Mouse (Mus musculus) megakaryocyte, embryonic 14.5 days (primary cell): ENCODE results near the gene Gli1.

Source experiments
- FLI1 ChIP-seq: IDR thresholded peaks from 2 replicates; pipeline ENCODE4 v1.6.1; 2012; ENCODE audit warnings: low read length, inconsistent platforms, mixed read lengths
- GATA1 ChIP-seq: IDR thresholded peaks from 3 replicates; pipeline ENCODE4 v1.6.1; 2012; ENCODE audit warnings: mixed read lengths, low read length, inconsistent platforms, borderline replicate concordance

DNA sequence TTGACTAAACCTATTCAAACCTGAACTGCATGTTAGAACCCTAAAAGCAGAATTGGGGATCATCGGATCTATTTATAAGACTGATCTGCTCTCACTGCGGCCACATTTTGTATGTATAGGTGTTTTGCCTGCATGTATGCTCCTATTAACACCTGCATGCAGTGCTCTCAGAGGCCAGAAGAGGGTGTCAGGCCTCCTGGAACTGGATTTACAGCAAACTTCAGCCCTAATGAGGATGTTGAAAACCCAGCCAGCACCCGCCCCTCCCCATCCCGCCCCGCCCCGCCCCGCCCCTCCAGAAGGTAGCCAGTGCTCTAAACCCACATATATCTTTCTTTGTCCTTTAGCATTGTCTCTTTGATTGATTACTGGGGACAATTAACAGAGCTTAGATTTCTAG, 17.3 kb downstream of the Gli1 start:
- TF ChIP-seq GATA1 (no peak), FLI1 (no peak)
